Mouse (Mus musculus): ENCODE data around the gene 1810013L24Rik. TPM values are rescaled to one million over a fixed set of nuclear protein-coding genes. Genes with fewer than 3 reads are reported as not detected.
"Not testable (repeated sequence)": the region's sequence is repeated elsewhere in the genome, so short reads cannot be mapped to it uniquely, and the experiment has no call there.

1810013L24Rik gene
- total RNA-seq, 2 experiments from 2014 or later, result 103 to 107 TPM

DNA sequence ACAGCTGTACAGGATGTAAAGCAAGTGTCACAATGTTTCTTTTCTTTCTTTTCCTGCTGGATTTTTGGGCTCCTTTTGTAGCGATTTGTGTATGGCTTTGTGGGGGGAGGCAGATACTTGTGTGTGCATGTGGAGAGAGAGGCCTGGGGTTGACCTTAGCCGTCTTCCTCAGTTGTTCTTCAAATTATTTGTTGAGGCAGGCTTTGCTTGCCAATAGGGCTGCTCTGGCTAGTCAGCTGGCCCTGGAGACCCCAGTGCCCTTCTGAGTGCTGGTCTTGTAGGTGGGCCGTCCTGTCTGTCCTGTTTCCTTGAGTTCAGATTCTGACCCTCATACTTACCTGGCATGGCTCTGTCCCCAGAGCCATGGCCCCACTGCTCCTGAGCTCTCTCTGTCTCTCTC, 42.6 kb downstream of the 1810013L24Rik start:
- H3K4me3 ChIP-seq, result no peak overlapping the region

DNA sequence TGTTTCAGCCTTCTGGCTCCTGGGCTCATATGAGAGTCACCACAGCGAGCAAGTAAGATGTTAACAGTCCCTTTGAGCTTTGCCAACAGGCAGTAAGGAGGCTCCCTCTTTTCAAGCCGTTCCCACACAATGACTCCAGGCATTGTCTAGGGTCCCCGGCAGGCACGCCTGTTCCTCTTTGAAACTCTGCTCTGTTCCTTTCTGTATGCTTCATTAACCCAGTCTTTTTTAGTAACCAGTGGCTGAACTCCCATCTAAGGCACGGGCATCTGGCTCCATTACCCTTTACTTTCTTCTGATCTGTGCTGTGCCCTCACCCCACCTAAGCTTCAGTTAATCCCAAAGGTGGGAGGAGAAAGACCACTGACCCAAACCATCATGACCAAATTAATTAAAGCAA, 50.2 kb downstream of the 1810013L24Rik start:
- Histone ChIP-seq H3K4me3 (no peak overlapping the region), H3K27ac (no peak overlapping the region)
- no peak for DNase-seq (ENCODE audit: low spot score in 2 of 2)
- TF ChIP-seq CTCF (conservative IDR thresholded peaks at IDR 0.05), result no peak

More for the DNA sequence above, 42.6 kb downstream of the 1810013L24Rik start:
- TF ChIP-seq CTCF (conservative IDR thresholded peaks at IDR 0.05), result no peak
- H3K27ac ChIP-seq, result no peak overlapping the region
- DNase-seq (ENCODE audit: low spot score in 2 of 2), result no peak

- peak overlapping the region; percentile 84 for H3K27ac ChIP-seq
- peak; percentile 99 for TF ChIP-seq CTCF (conservative IDR thresholded peaks at IDR 0.05)
- H3K4me3 ChIP-seq, result peak overlapping the region; percentile 41
- DNase-seq (ENCODE audit: low spot score in 2 of 2), result peak; percentile 86 to 96
These were observed 53.9 kb downstream of the 1810013L24Rik start for GRCm38 (mm10) chr16:8883674-8884241.

- DNase-seq (ENCODE audit: low spot score in 2 of 2); H3K4me3 ChIP-seq: not testable (repeated sequence)
These were observed 64.3 kb downstream of the 1810013L24Rik start for GRCm38 (mm10) chr16:8894214-8894613.

DNA sequence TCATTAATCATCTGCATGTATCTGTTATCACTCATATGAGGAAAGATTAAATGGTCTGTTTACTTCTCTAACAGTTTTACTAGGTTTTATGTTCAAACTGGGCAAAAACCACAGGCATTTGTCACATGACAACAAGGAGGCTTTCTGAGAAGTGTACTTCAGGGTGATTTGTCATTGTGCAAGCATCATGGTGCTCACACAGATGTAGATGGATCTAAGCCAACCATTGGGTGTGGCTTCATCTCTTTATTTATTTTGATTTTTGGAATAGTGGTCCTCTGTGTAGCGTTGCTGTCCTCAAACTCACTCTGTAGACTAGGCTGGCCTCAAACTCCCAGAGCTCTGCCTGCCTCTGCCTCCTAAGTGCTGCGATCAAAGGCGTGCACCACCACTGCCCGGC, 65.4 kb downstream of the 1810013L24Rik start:
- H3K4me3 ChIP-seq, result no peak overlapping the region
- no peak for TF ChIP-seq CTCF (conservative IDR thresholded peaks at IDR 0.05)
- H3K27ac ChIP-seq, result no peak overlapping the region
- DNase-seq (ENCODE audit: low spot score in 2 of 2), result no peak

More at GRCm38 (mm10) chr16:8894214-8894613, 64.3 kb downstream of the 1810013L24Rik start:
- H3K27ac ChIP-seq, result not testable (repeated sequence)

DNA sequence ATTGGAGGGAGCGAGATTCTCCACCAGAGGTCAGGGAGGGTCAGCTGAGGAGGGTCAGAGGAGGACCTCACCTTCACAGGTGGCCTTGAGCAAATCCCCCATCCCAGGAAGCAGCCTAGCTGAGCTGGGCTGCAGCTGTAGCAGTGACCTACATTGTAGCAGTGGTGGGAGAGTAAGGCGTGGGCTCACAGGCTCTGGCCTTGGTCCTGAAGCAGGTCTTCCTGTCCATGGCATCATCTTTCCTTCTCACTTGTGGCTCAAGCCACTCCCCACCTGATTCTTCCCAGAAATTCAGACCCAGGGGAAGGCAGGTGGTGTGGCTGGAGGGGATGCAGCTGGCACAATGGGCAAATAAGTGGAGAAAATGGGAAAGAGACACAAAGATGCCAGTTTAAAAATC, 76.2 kb downstream of the 1810013L24Rik start:
- H3K27ac ChIP-seq; DNase-seq (ENCODE audit: low spot score in 2 of 2); H3K4me3 ChIP-seq: not testable (repeated sequence)

Other genes with a start within 250 kb of the 1810013L24Rik start
- gene Pmm2, start 192.4 kb upstream of the 1810013L24Rik start, total RNA-seq (2021), result 10 to 100 TPM; 34.9 to 35.9 TPM
- gene Tmem186, start 192.4 kb upstream of the 1810013L24Rik start, total RNA-seq (2021), result 10 to 100 TPM; 12.4 to 13.4 TPM
- gene Carhsp1, start 157.9 kb upstream of the 1810013L24Rik start, total RNA-seq (2021), result 10 to 100 TPM; 22.1 to 22.4 TPM
- not detected for gene Gm5767, start 149.3 kb upstream of the 1810013L24Rik start, total RNA-seq (2021)
- gene Usp7, start 37.8 kb upstream of the 1810013L24Rik start, total RNA-seq (2021), result 100 to 1,000 TPM; 163 to 168 TPM